Mouse (Mus musculus) heart, embryonic 14.5 days (tissue): ENCODE measurements at regions not wholly inside any gene's neighbourhood (a gene's known extent, or its start where the extent isn't known, plus 50 kb on each side); places are given as distances from the start of the nearest gene placed in this dataset.

Experiments
- ATAC-seq: fragments of 200-750 bp; cut with Nextera tagmentation; 2 replicates; pipeline ENCODE4 v1.8.0; 2017; ENCODE audit warnings: low read depth, moderate TSS enrichment; ENCODE audit not compliant: insufficient number of reproducible peaks, insufficient read depth, low FRiP score
- H3K27ac ChIP-seq, 2 experiments: fragments of 200-500 bp in 1 of 2; fragments of 300-500 bp in 1 of 2; sonication (generic) in 1 of 2; replicated peaks in 1 of 2; 2 replicates each; pipeline ENCODE4 v1.5.1; 2012 to 2014; ENCODE audit warnings: low read depth in 2 of 2, low read length in 2 of 2, control low read depth in 1 of 2, mild to moderate bottlenecking in 1 of 2, mixed read lengths in 1 of 2; ENCODE audit not compliant: control insufficient read depth in 1 of 2, insufficient read depth in 1 of 2
- H3K27me3 ChIP-seq: fragments of 300-500 bp; sonication (generic); 2 replicates; pipeline ENCODE4 v1.6.1; 2014; ENCODE audit warnings: mild to moderate bottlenecking, low read length, control low read depth; ENCODE audit not compliant: control insufficient read depth, insufficient read depth
- H3K36me3 ChIP-seq: fragments of 300-500 bp; sonication (generic); 2 replicates; pipeline ENCODE4 v1.6.1; 2014; ENCODE audit warnings: mild to moderate bottlenecking, control low read depth, low read length, mixed read lengths; ENCODE audit not compliant: control insufficient read depth, insufficient read depth
- H3K4me1 ChIP-seq, 2 experiments: fragments of 200-500 bp in 1 of 2; fragments of 300-500 bp in 1 of 2; sonication (generic) in 1 of 2; 2 replicates each; pipeline ENCODE4 v1.6.1; 2012 to 2014; ENCODE audit warnings: low read length in 2 of 2, control low read depth in 1 of 2, mixed read lengths in 1 of 2; ENCODE audit not compliant: control insufficient read depth in 2 of 2, insufficient read depth in 2 of 2
- H3K4me2 ChIP-seq: fragments of 300-500 bp; sonication (generic); 2 replicates; pipeline ENCODE4 v1.6.1; 2014; ENCODE audit warnings: mild to moderate bottlenecking, low read length
- H3K4me3 ChIP-seq, 2 experiments: fragments of 200-500 bp in 1 of 2; fragments of 300-500 bp in 1 of 2; sonication (generic) in 1 of 2; 2 replicates each; pipeline ENCODE4 v1.5.1; 2012 to 2014; ENCODE audit warnings: low read length in 2 of 2, mild to moderate bottlenecking in 2 of 2, control low read depth in 1 of 2, low read depth in 1 of 2, moderate library complexity in 1 of 2; ENCODE audit not compliant: control insufficient read depth in 1 of 2, insufficient read depth in 1 of 2
- H3K9ac ChIP-seq: fragments of 300-500 bp; sonication (generic); 2 replicates; pipeline ENCODE4 v1.6.1; 2014; ENCODE audit warnings: mild to moderate bottlenecking, low read length
- H3K9me3 ChIP-seq: fragments of 300-500 bp; sonication (generic); 2 replicates; pipeline ENCODE4 v1.6.1; 2016; ENCODE audit warnings: low read length, control low read depth; ENCODE audit not compliant: control insufficient read depth
- WGBS: fragments of 180-500 bp; shearing (Covaris S2); extraction: QIAGEN DNeasy Blood & Tissue Kit; methylation state at CpG from one replicate; pipeline ENCODE4 v1.1.7; 2014; 5-methylcytosine and 5-hydroxymethylcytosine counted together

GRCm38 (mm10) chr13:111953860-111954519 is 145.2 kb upstream of the Map3k1 start:
- Histone ChIP-seq H3K27ac (peak overlapping the region; percentile 6 to 17; a peak in 3 of 4 replicates), H3K27me3 (no peaks in the 10 kb centered on the region), H3K9ac (no peak overlapping the region), H3K9me3 (no peaks in the 10 kb centered on the region), H3K4me3 (no peak overlapping the region), H3K36me3 (no peaks in the 10 kb centered on the region), H3K4me1 (peaks cover 3 to 13% of the 10 kb centered on the region in 2 experiments), H3K4me2 (0 out of 2 replicates have a peak overlapping the region, but pooled peaks have one; percentile 11)
- ATAC-seq = no peak
- 59% methylated on average over 8 of the region's 8 CpGs for WGBS

GRCm38 (mm10) chr13:111954520-111954884 is 145.7 kb upstream of the Map3k1 start:
- ATAC-seq = no peak
- H3K36me3 ChIP-seq = no peaks in the 10 kb centered on the region

GRCm38 (mm10) chr13:111957118-111957517 is 148.3 kb upstream of the Map3k1 start:
- H3K9me3 ChIP-seq = peaks cover 3% of the 10 kb centered on the region; the same call in 1 of the 2 replicates
- no peaks in the 10 kb centered on the region for H3K27me3 ChIP-seq
- ATAC-seq = no peak
- no peak overlapping the region for H3K4me2 ChIP-seq
- no peak overlapping the region for H3K27ac ChIP-seq
- peaks cover 3 to 13% of the 10 kb centered on the region in 2 experiments for H3K4me1 ChIP-seq
- H3K4me3 ChIP-seq = no peak overlapping the region
- no peak overlapping the region for H3K9ac ChIP-seq
- H3K36me3 ChIP-seq = no peaks in the 10 kb centered on the region
- 46% methylated on average over 3 of the region's 3 CpGs for WGBS

More at GRCm38 (mm10) chr13:111954520-111954884, 145.7 kb upstream of the Map3k1 start:
- H3K27ac ChIP-seq = peak overlapping the region; percentile 6 to 17; a peak in 3 of 4 replicates
- H3K9me3 ChIP-seq = no peaks in the 10 kb centered on the region
- H3K9ac ChIP-seq = no peak overlapping the region
- peaks cover 3 to 13% of the 10 kb centered on the region in 2 experiments for H3K4me1 ChIP-seq
- 0 out of 2 replicates have a peak overlapping the region, but pooled peaks have one; percentile 11 for H3K4me2 ChIP-seq
- H3K27me3 ChIP-seq = no peaks in the 10 kb centered on the region
- no peak overlapping the region for H3K4me3 ChIP-seq
- 9% methylated on average over 6 of the region's 6 CpGs for WGBS

GRCm38 (mm10) chr13:111957674-111958273 is 149.0 kb upstream of the Map3k1 start:
- Histone ChIP-seq H3K36me3 (no peaks in the 10 kb centered on the region), H3K4me3 (no peak overlapping the region), H3K27me3 (no peaks in the 10 kb centered on the region), H3K4me1 (peaks cover 3 to 13% of the 10 kb centered on the region in 2 experiments), H3K9me3 (peaks cover 3% of the 10 kb centered on the region; the same call in 1 of the 2 replicates), H3K9ac (no peak overlapping the region), H3K4me2 (no peak overlapping the region), H3K27ac (no peak overlapping the region)
- WGBS = 90% methylated on average over 11 of the region's 11 CpGs
- ATAC-seq = no peak

- Histone ChIP-seq H3K9me3 (peaks cover 3% of the 10 kb centered on the region; the same call in 1 of the 2 replicates), H3K4me3 (no peak overlapping the region), H3K36me3 (no peaks in the 10 kb centered on the region), H3K27me3 (no peaks in the 10 kb centered on the region), H3K4me1 (peaks cover 3 to 13% of the 10 kb centered on the region in 2 experiments), H3K4me2 (no peak overlapping the region), H3K27ac (no peak overlapping the region), H3K9ac (no peak overlapping the region)
- ATAC-seq = no peak
- WGBS = 86% methylated on average over 1 of the region's 1 CpGs
These were observed 149.6 kb upstream of the Map3k1 start for GRCm38 (mm10) chr13:111958421-111958820.

GRCm38 (mm10) chr13:111960036-111960435 is 151.2 kb upstream of the Map3k1 start:
- Histone ChIP-seq H3K27me3 (no peaks in the 10 kb centered on the region), H3K4me3 (no peak overlapping the region), H3K4me1 (peaks cover 0 to 4% of the 10 kb centered on the region in 2 experiments; a peak in 1 of 4 replicates), H3K4me2 (no peak overlapping the region), H3K9ac (no peak overlapping the region), H3K36me3 (no peaks in the 10 kb centered on the region), H3K27ac (no peak overlapping the region), H3K9me3 (peaks cover 3% of the 10 kb centered on the region; the same call in 1 of the 2 replicates)
- WGBS = 97% methylated on average over 2 of the region's 2 CpGs
- ATAC-seq = no peak

- Histone ChIP-seq H3K4me3 (no peak overlapping the region), H3K4me1 (no peaks in the 10 kb centered on the region), H3K9ac (no peak overlapping the region), H3K4me2 (no peak overlapping the region), H3K27ac (no peak overlapping the region), H3K9me3 (peaks cover 3% of the 10 kb centered on the region; the same call in 1 of the 2 replicates), H3K27me3 (no peaks in the 10 kb centered on the region), H3K36me3 (no peaks in the 10 kb centered on the region)
- 69% methylated on average over 6 of the region's 6 CpGs for WGBS
- no peak for ATAC-seq
These were observed 152.6 kb upstream of the Map3k1 start for GRCm38 (mm10) chr13:111961423-111961822.
